Mouse (Mus musculus): ENCODE data around the gene Gm45717. TPM values are rescaled to one million over a fixed set of nuclear protein-coding genes. Genes with fewer than 3 reads are reported as not detected.

Gene Gm45717
- total and polyA plus RNA-seq, 2 experiments from 2014 or later, result 0.38 TPM; not detected in 1

GRCm38 (mm10) chr7:140919911-140920310 lies 35.8 kb downstream of the Gm45717 start:
- H3K9ac ChIP-seq (replicated peaks; ENCODE audit: low read length), result no peak overlapping the region
- no peak for DNase-seq (ENCODE audit: low spot score)
- WGBS, result 79% methylated on average over 4 of the region's 4 CpGs

GRCm38 (mm10) chr7:140914031-140914690 lies 41.6 kb downstream of the Gm45717 start:
- Histone ChIP-seq H3K27ac (no peak overlapping the region), H3K4me2 (ENCODE audit: low read depth, low read length) (no peak overlapping the region), H3K36me3 (ENCODE audit: insufficient read depth, low read length) (no peaks in the 10 kb centered on the region), H3K9ac (replicated peaks; ENCODE audit: low read length) (no peak overlapping the region), H3K4me3 (ENCODE audit: low read length) (no peak overlapping the region), H3K27me3 (ENCODE audit: insufficient read depth, low read length) (0 out of 2 replicates have a peak, but pooled peaks cover 4% of the 10 kb centered on the region), H3K4me1 (ENCODE audit: insufficient read depth, low read length) (no peaks in the 10 kb centered on the region), H3K9me3 (ENCODE audit: low read length) (no peaks in the 10 kb centered on the region)
- no peak for DNase-seq (ENCODE audit: low spot score)
- 86% methylated on average over 8 of the region's 8 CpGs for WGBS
- TF ChIP-seq CTCF (IDR thresholded peaks at IDR 0.05; ENCODE audit: low read depth), result no peak
- ATAC-seq, result no peak

More at GRCm38 (mm10) chr7:140919911-140920310, 35.8 kb downstream of the Gm45717 start:
- H3K4me3 ChIP-seq (ENCODE audit: low read length), result no peak overlapping the region
- H3K4me1 ChIP-seq (ENCODE audit: insufficient read depth, low read length), result peaks cover 13% of the 10 kb centered on the region
- no peak overlapping the region for H3K4me2 ChIP-seq (ENCODE audit: low read depth, low read length)
- H3K9me3 ChIP-seq (ENCODE audit: low read length), result no peaks in the 10 kb centered on the region
- no peak for TF ChIP-seq CTCF (IDR thresholded peaks at IDR 0.05; ENCODE audit: low read depth)
- no peak overlapping the region for H3K27ac ChIP-seq
- ATAC-seq, result no peak
- H3K36me3 ChIP-seq (ENCODE audit: insufficient read depth, low read length), result no peaks in the 10 kb centered on the region
- peaks cover 49% of the 10 kb centered on the region for H3K27me3 ChIP-seq (ENCODE audit: insufficient read depth, low read length)

GRCm38 (mm10) chr7:140912846-140913482 lies 42.8 kb downstream of the Gm45717 start:
- H3K4me1 ChIP-seq (ENCODE audit: insufficient read depth, low read length), result peaks cover 5% of the 10 kb centered on the region; the same call in 1 of the 2 replicates
- H3K4me2 ChIP-seq (ENCODE audit: low read depth, low read length), result no peak overlapping the region
- no peak overlapping the region for H3K9ac ChIP-seq (replicated peaks; ENCODE audit: low read length)
- DNase-seq (ENCODE audit: low spot score) (no peak), ATAC-seq (no peak)
- TF ChIP-seq CTCF (IDR thresholded peaks at IDR 0.05; ENCODE audit: low read depth), result no peak
- no peak overlapping the region for H3K27ac ChIP-seq
- no peaks in the 10 kb centered on the region for H3K9me3 ChIP-seq (ENCODE audit: low read length)
- H3K4me3 ChIP-seq (ENCODE audit: low read length), result no peak overlapping the region
- no peaks in the 10 kb centered on the region for H3K36me3 ChIP-seq (ENCODE audit: insufficient read depth, low read length)
- 76% methylated on average over 5 of the region's 5 CpGs for WGBS
- H3K27me3 ChIP-seq (ENCODE audit: insufficient read depth, low read length), result 0 out of 2 replicates have a peak, but pooled peaks cover under 1% of the 10 kb centered on the region

DNA sequence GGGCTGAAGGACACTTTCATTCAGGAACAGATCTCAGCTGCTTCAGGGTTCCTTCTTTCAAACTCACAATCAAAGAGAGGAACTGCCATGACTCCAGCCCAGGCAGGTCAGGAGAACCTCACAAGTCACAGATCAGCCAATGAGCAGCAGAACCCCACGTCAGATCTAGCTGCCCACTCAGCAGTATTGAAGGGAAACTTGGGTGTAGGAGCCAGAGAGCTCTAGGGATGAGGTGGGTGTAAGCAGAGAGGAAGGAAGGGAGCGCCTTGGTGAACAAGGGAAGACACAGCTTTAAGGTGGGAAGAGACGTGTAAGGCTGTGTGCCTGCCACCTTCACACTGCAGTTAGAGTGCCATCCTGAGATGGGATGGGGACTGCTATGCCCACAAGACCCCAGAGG lies 43.4 kb downstream of the Gm45717 start:
- 63% methylated on average over 3 of the region's 3 CpGs for WGBS
- H3K27me3 ChIP-seq (ENCODE audit: insufficient read depth, low read length), result no peaks in the 10 kb centered on the region
- TF ChIP-seq CTCF (IDR thresholded peaks at IDR 0.05; ENCODE audit: low read depth), result no peak
- no peak for ATAC-seq
- no peaks in the 10 kb centered on the region for H3K36me3 ChIP-seq (ENCODE audit: insufficient read depth, low read length)
- no peak for DNase-seq (ENCODE audit: low spot score)
- H3K4me1 ChIP-seq (ENCODE audit: insufficient read depth, low read length), result peaks cover 5% of the 10 kb centered on the region; the same call in 1 of the 2 replicates
- H3K9ac ChIP-seq (replicated peaks; ENCODE audit: low read length), result no peak overlapping the region
- no peak overlapping the region for H3K27ac ChIP-seq
- H3K4me2 ChIP-seq (ENCODE audit: low read depth, low read length), result no peak overlapping the region
- H3K4me3 ChIP-seq (ENCODE audit: low read length), result no peak overlapping the region
- no peaks in the 10 kb centered on the region for H3K9me3 ChIP-seq (ENCODE audit: low read length)

GRCm38 (mm10) chr7:140908634-140909107 lies 47.1 kb downstream of the Gm45717 start:
- H3K4me1 ChIP-seq (ENCODE audit: insufficient read depth, low read length), result peaks cover 5% of the 10 kb centered on the region; the same call in 1 of the 2 replicates
- peak; percentile 88 for TF ChIP-seq CTCF (IDR thresholded peaks at IDR 0.05; ENCODE audit: low read depth)
- no peaks in the 10 kb centered on the region for H3K36me3 ChIP-seq (ENCODE audit: insufficient read depth, low read length)
- H3K9me3 ChIP-seq (ENCODE audit: low read length), result no peaks in the 10 kb centered on the region
- DNase-seq (ENCODE audit: low spot score), result peak; percentile 78
- no peak overlapping the region for H3K27ac ChIP-seq
- WGBS, result 1% methylated on average over 19 of the region's 19 CpGs
- H3K4me2 ChIP-seq (ENCODE audit: low read depth, low read length), result peak overlapping the region; percentile 83
- 0 out of 2 replicates have a peak overlapping the region, but pooled peaks have one; percentile 13 for H3K9ac ChIP-seq (replicated peaks; ENCODE audit: low read length)
- peak overlapping the region; percentile 38 for H3K4me3 ChIP-seq (ENCODE audit: low read length)
- no peaks in the 10 kb centered on the region for H3K27me3 ChIP-seq (ENCODE audit: insufficient read depth, low read length)
- peak; percentile 77 for ATAC-seq

- H3K4me3 ChIP-seq (ENCODE audit: low read length), result no peak overlapping the region; the same call in 1 of the 2 replicates
- no peak for TF ChIP-seq CTCF (IDR thresholded peaks at IDR 0.05; ENCODE audit: low read depth)
- H3K9ac ChIP-seq (replicated peaks; ENCODE audit: low read length), result no peak overlapping the region
- H3K9me3 ChIP-seq (ENCODE audit: low read length), result no peaks in the 10 kb centered on the region
- no peaks in the 10 kb centered on the region for H3K36me3 ChIP-seq (ENCODE audit: insufficient read depth, low read length)
- no peak for DNase-seq (ENCODE audit: low spot score)
- ATAC-seq, result no peak
- H3K27me3 ChIP-seq (ENCODE audit: insufficient read depth, low read length), result no peaks in the 10 kb centered on the region
- no peak overlapping the region for H3K27ac ChIP-seq
- peaks cover 5% of the 10 kb centered on the region; the same call in 1 of the 2 replicates for H3K4me1 ChIP-seq (ENCODE audit: insufficient read depth, low read length)
- WGBS, result 53% methylated on average over 7 of the region's 7 CpGs
- H3K4me2 ChIP-seq (ENCODE audit: low read depth, low read length), result peak overlapping the region; percentile 83
Observed at GRCm38 (mm10) chr7:140908181-140908580, 47.6 kb downstream of the Gm45717 start.

Data from hindbrain, postnatal 0 days (tissue).